Mouse (Mus musculus) thymus, postnatal 10 days (tissue): ENCODE measurements at regions not wholly inside any gene's neighbourhood (a gene's known extent, or its start where the extent isn't known, plus 50 kb on each side); places are given as distances from the start of the nearest gene placed in this dataset.
A peak's percentile ranks its signal among the peaks of the same experiment; 100 is the strongest.
"Not testable (repeated sequence)": the region's sequence is repeated elsewhere in the genome, so short reads cannot be mapped to it uniquely, and the experiment has no call there.

ENCODE experiments used
- DNase-seq, 2 experiments: peaks; one replicate each; pipeline ENCODE4 v3.0.0; 2021; ENCODE audit warnings: low spot score in 2 of 2

GRCm38 (mm10) chr2:17946047-17946446, 50.7 kb downstream of the H2al2a start:
- no peak for DNase-seq

GRCm38 (mm10) chr2:17945369-17945915, 51.3 kb downstream of the H2al2a start:
- no peak for DNase-seq

GRCm38 (mm10) chr2:17943506-17943905, 53.3 kb downstream of the H2al2a start:
- DNase-seq = no peak

- DNase-seq = peak in 1 of 2 experiments; percentile 12
These were observed 54.0 kb downstream of the H2al2a start for GRCm38 (mm10) chr2:17942528-17943387.

GRCm38 (mm10) chr2:17941921-17942320, 54.8 kb downstream of the H2al2a start:
- no peak for DNase-seq

GRCm38 (mm10) chr2:17939857-17940848, 56.6 kb downstream of the H2al2a start:
- DNase-seq = not testable (repeated sequence)

- DNase-seq = no peak
These were observed 57.4 kb downstream of the H2al2a start for GRCm38 (mm10) chr2:17939183-17939856.

- no peak for DNase-seq
These were observed 60.1 kb downstream of the H2al2a start for GRCm38 (mm10) chr2:17936527-17937139.

- DNase-seq = no peak
These were observed 60.8 kb downstream of the H2al2a start for GRCm38 (mm10) chr2:17935916-17936315.

GRCm38 (mm10) chr2:17935466-17935865, 61.3 kb downstream of the H2al2a start:
- no peak for DNase-seq

- no peak for DNase-seq
These were observed 62.1 kb downstream of the H2al2a start for GRCm38 (mm10) chr2:17934610-17935009.

GRCm38 (mm10) chr2:17932932-17933790, 63.6 kb downstream of the H2al2a start:
- no peak for DNase-seq

- no peak for DNase-seq
These were observed 64.3 kb downstream of the H2al2a start for GRCm38 (mm10) chr2:17932426-17932931.

- DNase-seq = no peak
These were observed 64.9 kb downstream of the H2al2a start for GRCm38 (mm10) chr2:17931881-17932280.

- DNase-seq = no peak
These were observed 77.7 kb downstream of the H2al2a start for GRCm38 (mm10) chr2:17918861-17919648.

GRCm38 (mm10) chr2:17917238-17917946, 79.4 kb downstream of the H2al2a start:
- no peak for DNase-seq

- DNase-seq = no peak
These were observed 94.1 kb downstream of the H2al2a start for GRCm38 (mm10) chr2:17902616-17903015.

GRCm38 (mm10) chr2:17900202-17900601, 96.6 kb downstream of the H2al2a start:
- DNase-seq = no peak
